Mouse (Mus musculus): ENCODE measurements at regions not wholly inside any gene's neighbourhood (a gene's known extent, or its start where the extent isn't known, plus 50 kb on each side); places are given as distances from the start of the nearest gene placed in this dataset.

DNA sequence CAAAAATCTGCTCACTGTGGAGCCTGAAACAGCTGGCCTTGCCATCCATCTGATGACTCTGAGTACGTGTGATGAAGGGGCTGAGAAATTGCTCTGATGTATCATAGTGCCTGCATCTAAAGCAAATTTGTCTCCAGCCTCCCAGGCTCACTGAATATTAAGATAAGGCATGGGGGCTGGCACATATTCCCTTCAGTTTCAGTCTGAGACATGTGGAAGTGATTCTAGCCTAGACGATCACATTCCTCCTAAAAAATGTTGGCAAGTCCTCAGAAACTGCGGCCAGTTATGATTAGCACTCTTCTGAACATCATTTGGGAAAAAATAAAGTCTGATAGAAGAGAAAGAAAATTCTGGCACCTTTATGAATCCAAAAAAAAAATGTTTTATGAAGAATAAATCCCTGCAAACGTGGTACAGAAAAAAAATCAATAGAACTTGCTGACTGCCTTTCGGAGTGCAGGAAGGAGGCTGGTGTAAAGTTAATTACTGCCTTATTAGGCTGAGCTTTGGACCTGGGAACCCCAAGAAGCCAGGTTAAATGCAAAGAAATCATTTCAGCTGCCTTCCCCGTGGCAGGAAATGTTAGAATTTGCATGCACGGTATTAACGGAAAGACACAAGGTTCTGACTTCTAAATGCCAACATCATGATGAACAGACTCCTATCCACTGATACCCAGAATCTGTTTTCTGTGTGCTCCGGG, 762.2 kb downstream of the Adgrl2 start:
- DNase-seq (ENCODE audit: low read depth, low spot score) = no peak
- Histone ChIP-seq H3K36me3 (ENCODE audit: control insufficient read depth, insufficient read depth, low read length, poor library complexity, severe bottlenecking) (no peaks in the 10 kb centered on the region), H3K27me3 (ENCODE audit: control insufficient read depth, insufficient read depth, low read length, poor library complexity, severe bottlenecking) (no peaks in the 10 kb centered on the region)

DNA sequence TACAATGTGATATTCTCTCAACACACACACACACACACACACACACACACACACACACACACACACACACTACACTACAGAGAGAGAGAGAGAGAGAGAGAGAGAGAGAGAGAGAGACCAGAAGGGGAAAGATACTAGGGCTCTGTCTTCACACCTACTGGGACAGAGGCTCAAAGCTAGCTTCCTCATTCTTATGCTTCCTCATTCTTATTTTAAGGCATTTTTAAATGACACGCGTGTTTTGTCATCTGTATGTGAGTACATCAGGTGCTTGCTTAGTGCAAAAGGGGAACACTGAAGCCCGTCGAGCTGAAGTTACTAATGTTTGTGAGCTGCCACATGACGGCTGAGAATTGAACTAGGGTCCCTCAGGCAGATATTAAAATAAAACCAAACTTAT, 769.5 kb downstream of the Adgrl2 start:
- Histone ChIP-seq H3K27me3 (ENCODE audit: control insufficient read depth, insufficient read depth, low read length, poor library complexity, severe bottlenecking) (no peaks in the 10 kb centered on the region), H3K36me3 (ENCODE audit: control insufficient read depth, insufficient read depth, low read length, poor library complexity, severe bottlenecking) (no peaks in the 10 kb centered on the region)
- DNase-seq (ENCODE audit: low read depth, low spot score) = peak; percentile 66

GRCm38 (mm10) chr3:148220024-148220590, 770.2 kb downstream of the Adgrl2 start:
- Histone ChIP-seq H3K36me3 (ENCODE audit: control insufficient read depth, insufficient read depth, low read length, poor library complexity, severe bottlenecking) (no peaks in the 10 kb centered on the region), H3K27me3 (ENCODE audit: control insufficient read depth, insufficient read depth, low read length, poor library complexity, severe bottlenecking) (no peaks in the 10 kb centered on the region)
- DNase-seq (ENCODE audit: low read depth, low spot score) = no peak

- no peaks in the 10 kb centered on the region for H3K36me3 ChIP-seq (ENCODE audit: control insufficient read depth, insufficient read depth, low read length, poor library complexity, severe bottlenecking)
- no peak for DNase-seq (ENCODE audit: low read depth, low spot score)
- H3K27me3 ChIP-seq (ENCODE audit: control insufficient read depth, insufficient read depth, low read length, poor library complexity, severe bottlenecking) = no peaks in the 10 kb centered on the region
Observed at GRCm38 (mm10) chr3:148202148-148202547, 788.2 kb downstream of the Adgrl2 start.

GRCm38 (mm10) chr3:148186704-148187103, 803.7 kb downstream of the Adgrl2 start:
- Histone ChIP-seq H3K36me3 (ENCODE audit: control insufficient read depth, insufficient read depth, low read length, poor library complexity, severe bottlenecking) (no peaks in the 10 kb centered on the region), H3K27me3 (ENCODE audit: control insufficient read depth, insufficient read depth, low read length, poor library complexity, severe bottlenecking) (no peaks in the 10 kb centered on the region)
- no peak for DNase-seq (ENCODE audit: low read depth, low spot score)

- no peaks in the 10 kb centered on the region for H3K27me3 ChIP-seq (ENCODE audit: control insufficient read depth, insufficient read depth, low read length, poor library complexity, severe bottlenecking)
- no peaks in the 10 kb centered on the region for H3K36me3 ChIP-seq (ENCODE audit: control insufficient read depth, insufficient read depth, low read length, poor library complexity, severe bottlenecking)
- no peak for DNase-seq (ENCODE audit: low read depth, low spot score)
Observed at GRCm38 (mm10) chr3:148167556-148167955, 822.8 kb downstream of the Adgrl2 start.

- Histone ChIP-seq H3K36me3 (ENCODE audit: control insufficient read depth, insufficient read depth, low read length, poor library complexity, severe bottlenecking) (no peaks in the 10 kb centered on the region), H3K27me3 (ENCODE audit: control insufficient read depth, insufficient read depth, low read length, poor library complexity, severe bottlenecking) (no peaks in the 10 kb centered on the region)
- DNase-seq (ENCODE audit: low read depth, low spot score) = no peak
Observed at GRCm38 (mm10) chr3:148159059-148159458, 831.3 kb downstream of the Adgrl2 start.

DNA sequence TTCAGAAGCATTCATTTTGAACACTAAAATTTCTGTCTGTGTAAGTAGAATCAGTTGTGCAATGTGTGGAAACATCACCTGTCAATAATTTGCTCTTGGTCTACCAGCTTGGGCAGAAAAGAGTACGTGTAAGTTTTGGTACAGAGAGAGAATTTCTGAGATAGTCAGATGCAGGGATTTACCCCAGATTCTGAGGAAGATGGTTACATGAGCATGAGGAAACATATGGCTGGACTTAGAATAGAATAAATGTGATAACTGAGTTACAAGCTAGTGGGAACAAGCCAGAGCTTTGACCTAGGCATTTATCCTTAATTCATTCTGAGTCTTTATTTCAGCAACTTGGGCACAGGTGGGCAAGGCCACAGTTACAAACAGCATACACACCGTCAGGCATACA, 831.8 kb downstream of the Adgrl2 start:
- no peaks in the 10 kb centered on the region for H3K36me3 ChIP-seq (ENCODE audit: control insufficient read depth, insufficient read depth, low read length, poor library complexity, severe bottlenecking)
- H3K27me3 ChIP-seq (ENCODE audit: control insufficient read depth, insufficient read depth, low read length, poor library complexity, severe bottlenecking) = no peaks in the 10 kb centered on the region
- DNase-seq (ENCODE audit: low read depth, low spot score) = no peak

GRCm38 (mm10) chr3:148143776-148144175, 846.6 kb downstream of the Adgrl2 start:
- no peak for DNase-seq (ENCODE audit: low read depth, low spot score)
- H3K36me3 ChIP-seq (ENCODE audit: control insufficient read depth, insufficient read depth, low read length, poor library complexity, severe bottlenecking) = no peaks in the 10 kb centered on the region
- H3K27me3 ChIP-seq (ENCODE audit: control insufficient read depth, insufficient read depth, low read length, poor library complexity, severe bottlenecking) = no peaks in the 10 kb centered on the region

- no peak for DNase-seq (ENCODE audit: low read depth, low spot score)
- H3K27me3 ChIP-seq (ENCODE audit: control insufficient read depth, insufficient read depth, low read length, poor library complexity, severe bottlenecking) = no peaks in the 10 kb centered on the region
- no peaks in the 10 kb centered on the region for H3K36me3 ChIP-seq (ENCODE audit: control insufficient read depth, insufficient read depth, low read length, poor library complexity, severe bottlenecking)
Observed at GRCm38 (mm10) chr3:148136791-148137251, 853.5 kb downstream of the Adgrl2 start.

DNA sequence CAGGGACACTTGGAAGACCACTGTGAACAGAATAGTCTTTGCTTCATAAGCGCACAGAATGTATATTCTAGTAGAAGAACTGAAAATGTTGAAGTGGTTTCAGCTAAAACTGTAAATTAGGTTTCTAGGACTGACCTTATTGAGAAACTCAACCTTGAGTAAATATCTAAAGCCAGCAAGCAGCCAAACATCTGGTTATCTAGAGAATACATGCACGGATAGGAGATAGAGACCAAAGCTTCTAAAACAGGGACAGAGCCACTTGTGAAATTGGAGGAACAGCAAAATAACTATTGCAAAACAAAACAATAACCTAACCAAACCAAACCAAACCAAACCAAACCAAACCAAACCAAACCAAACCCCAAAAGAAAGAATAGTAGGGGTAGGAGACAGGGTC, 855.7 kb downstream of the Adgrl2 start:
- Histone ChIP-seq H3K27me3 (ENCODE audit: control insufficient read depth, insufficient read depth, low read length, poor library complexity, severe bottlenecking) (no peaks in the 10 kb centered on the region), H3K36me3 (ENCODE audit: control insufficient read depth, insufficient read depth, low read length, poor library complexity, severe bottlenecking) (no peaks in the 10 kb centered on the region)
- DNase-seq (ENCODE audit: low read depth, low spot score) = no peak

DNA sequence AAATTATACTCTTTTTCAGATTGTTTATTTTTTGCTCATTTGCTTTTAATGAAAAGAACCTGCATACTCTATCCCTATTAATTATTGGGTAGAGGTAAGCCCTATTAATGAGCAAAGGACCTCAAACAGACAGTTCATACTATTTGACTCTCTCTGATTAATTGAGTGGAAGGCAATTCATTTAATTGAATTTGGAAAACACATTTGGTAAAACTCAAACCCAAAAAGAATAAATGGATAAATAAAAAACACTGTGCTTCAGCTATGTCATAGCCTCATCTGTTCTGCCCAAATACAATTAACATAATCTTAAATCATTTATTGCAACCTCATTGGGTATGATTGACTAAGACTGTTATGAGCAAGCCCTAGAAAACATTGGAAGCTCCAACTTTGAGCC, 874.8 kb downstream of the Adgrl2 start:
- no peaks in the 10 kb centered on the region for H3K36me3 ChIP-seq (ENCODE audit: control insufficient read depth, insufficient read depth, low read length, poor library complexity, severe bottlenecking)
- DNase-seq (ENCODE audit: low read depth, low spot score) = no peak

DNA sequence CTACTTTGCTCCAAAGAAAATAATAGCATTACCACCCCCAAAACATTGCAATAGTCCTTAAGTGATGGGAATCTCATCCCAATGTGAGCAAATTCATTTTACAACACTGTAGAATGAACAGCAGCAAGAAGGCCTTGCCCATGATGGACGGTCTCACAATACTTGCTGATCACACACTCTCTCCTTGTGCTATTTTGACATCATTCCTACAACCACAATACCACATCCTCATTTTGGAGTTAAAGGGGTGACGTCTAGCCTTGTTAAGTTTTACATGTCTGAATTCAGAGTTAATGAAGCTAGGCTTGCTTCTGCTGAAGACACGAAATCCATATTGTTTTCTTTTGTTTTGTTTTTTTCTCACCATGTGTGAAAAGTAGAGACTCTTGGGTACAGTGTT, 878.2 kb downstream of the Adgrl2 start:
- no peak for DNase-seq (ENCODE audit: low read depth, low spot score)
- Histone ChIP-seq H3K36me3 (ENCODE audit: control insufficient read depth, insufficient read depth, low read length, poor library complexity, severe bottlenecking) (no peaks in the 10 kb centered on the region), H3K27me3 (ENCODE audit: control insufficient read depth, insufficient read depth, low read length, poor library complexity, severe bottlenecking) (no peaks in the 10 kb centered on the region)

More for the DNA sequence above, 874.8 kb downstream of the Adgrl2 start:
- H3K27me3 ChIP-seq (ENCODE audit: control insufficient read depth, insufficient read depth, low read length, poor library complexity, severe bottlenecking) = no peaks in the 10 kb centered on the region

DNA sequence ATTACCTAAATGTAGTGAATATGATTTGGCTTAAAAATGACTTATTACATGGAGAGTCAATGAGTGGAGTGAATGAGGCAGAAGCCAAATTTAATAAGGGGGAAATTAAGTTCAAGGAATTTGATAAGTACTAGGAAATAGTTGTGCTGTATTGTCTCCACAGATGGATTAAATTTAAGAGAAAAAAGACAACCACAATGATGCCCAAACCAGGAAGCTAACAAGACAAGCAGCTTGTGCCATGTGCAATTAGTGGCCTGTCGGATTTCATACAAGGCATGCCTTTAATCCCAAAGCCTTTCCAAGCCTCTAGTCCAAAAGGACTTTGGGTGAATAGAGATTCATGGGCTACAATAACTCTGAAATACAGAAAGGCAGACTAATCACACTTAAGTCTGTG, 883.3 kb downstream of the Adgrl2 start:
- Histone ChIP-seq H3K36me3 (ENCODE audit: control insufficient read depth, insufficient read depth, low read length, poor library complexity, severe bottlenecking) (no peaks in the 10 kb centered on the region), H3K27me3 (ENCODE audit: control insufficient read depth, insufficient read depth, low read length, poor library complexity, severe bottlenecking) (no peaks in the 10 kb centered on the region)
- DNase-seq (ENCODE audit: low read depth, low spot score) = no peak

- H3K27me3 ChIP-seq (ENCODE audit: control insufficient read depth, insufficient read depth, low read length, poor library complexity, severe bottlenecking) = no peaks in the 10 kb centered on the region
- H3K36me3 ChIP-seq (ENCODE audit: control insufficient read depth, insufficient read depth, low read length, poor library complexity, severe bottlenecking) = no peaks in the 10 kb centered on the region
- no peak for DNase-seq (ENCODE audit: low read depth, low spot score)
Observed at GRCm38 (mm10) chr3:148093930-148094329, 896.4 kb downstream of the Adgrl2 start.

- H3K27me3 ChIP-seq (ENCODE audit: control insufficient read depth, insufficient read depth, low read length, poor library complexity, severe bottlenecking) = no peaks in the 10 kb centered on the region
- H3K36me3 ChIP-seq (ENCODE audit: control insufficient read depth, insufficient read depth, low read length, poor library complexity, severe bottlenecking) = no peaks in the 10 kb centered on the region
- no peak for DNase-seq (ENCODE audit: low read depth, low spot score)
Observed at GRCm38 (mm10) chr3:148075841-148076240, 914.5 kb downstream of the Adgrl2 start.
